Mouse (Mus musculus): ENCODE measurements around the gene Tapt1. TPM values are rescaled to one million over a fixed set of nuclear protein-coding genes. Genes with fewer than 3 reads are reported as not detected.
A peak's percentile ranks its signal among the peaks of the same experiment; 100 is the strongest.

The Tapt1 gene
- polyA plus RNA-seq, 1 experiment from 2014 or later: 28.5 TPM

- no peak overlapping the region for H3K4me2 ChIP-seq (ENCODE audit: low read length)
- H3K4me3 ChIP-seq (ENCODE audit: low read length): no peak overlapping the region
- no peak overlapping the region for H3K9ac ChIP-seq (ENCODE audit: low read depth, low read length)
- 94% methylated on average over 4 of the region's 4 CpGs for WGBS
- no peaks in the 10 kb centered on the region for H3K27me3 ChIP-seq (replicated peaks; ENCODE audit: control insufficient read depth, insufficient read depth, low read length)
- H3K36me3 ChIP-seq (ENCODE audit: control insufficient read depth, insufficient read depth, low read length): peaks cover 9% of the 10 kb centered on the region
- H3K27ac ChIP-seq (ENCODE audit: low read depth, low read length): no peak overlapping the region
- no peak for ATAC-seq
- H3K4me1 ChIP-seq (ENCODE audit: control insufficient read depth, insufficient read depth, low read depth, low read length): no peaks in the 10 kb centered on the region
- no peaks in the 10 kb centered on the region for H3K9me3 ChIP-seq (ENCODE audit: control insufficient read depth, low read length)
Measured at GRCm38 (mm10) chr5:44196167-44196566, 30.3 kb downstream of the Tapt1 start.

GRCm38 (mm10) chr5:44187370-44187769 is 39.1 kb downstream of the Tapt1 start:
- no peak overlapping the region for H3K9ac ChIP-seq (ENCODE audit: low read depth, low read length)
- H3K4me3 ChIP-seq (ENCODE audit: low read length): no peak overlapping the region
- H3K4me1 ChIP-seq (ENCODE audit: control insufficient read depth, insufficient read depth, low read depth, low read length): no peaks in the 10 kb centered on the region
- H3K36me3 ChIP-seq (ENCODE audit: control insufficient read depth, insufficient read depth, low read length): peaks cover 31% of the 10 kb centered on the region
- no peak overlapping the region for H3K4me2 ChIP-seq (ENCODE audit: low read length)
- no peaks in the 10 kb centered on the region for H3K27me3 ChIP-seq (replicated peaks; ENCODE audit: control insufficient read depth, insufficient read depth, low read length)
- no peak for ATAC-seq
- no peaks in the 10 kb centered on the region for H3K9me3 ChIP-seq (ENCODE audit: control insufficient read depth, low read length)
- H3K27ac ChIP-seq (ENCODE audit: low read depth, low read length): no peak overlapping the region

DNA sequence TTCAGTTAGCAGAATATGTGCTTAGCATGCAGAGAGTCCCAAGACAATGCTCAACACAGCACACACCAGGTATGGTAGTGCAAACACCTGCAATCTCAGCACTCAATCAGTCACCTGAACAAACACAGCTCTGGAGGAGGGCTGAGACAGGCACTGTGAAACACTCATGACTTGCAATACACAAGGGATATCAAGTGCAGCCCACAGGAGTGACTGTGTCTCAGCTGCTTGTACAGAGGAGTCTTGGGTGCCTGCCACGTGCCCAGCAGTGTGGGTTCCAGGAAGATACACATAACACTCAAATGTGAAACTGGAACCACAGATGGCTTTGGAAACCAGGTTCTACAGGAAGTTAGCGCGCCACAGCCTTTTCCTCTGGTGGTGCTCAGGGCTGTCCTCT is 44.8 kb downstream of the Tapt1 start:
- Histone ChIP-seq H3K27me3 (replicated peaks; ENCODE audit: control insufficient read depth, insufficient read depth, low read length) (no peaks in the 10 kb centered on the region), H3K4me3 (ENCODE audit: low read length) (no peak overlapping the region), H3K27ac (ENCODE audit: low read depth, low read length) (no peak overlapping the region), H3K4me2 (ENCODE audit: low read length) (no peak overlapping the region), H3K9me3 (ENCODE audit: control insufficient read depth, low read length) (no peaks in the 10 kb centered on the region), H3K36me3 (ENCODE audit: control insufficient read depth, insufficient read depth, low read length) (peaks cover 27% of the 10 kb centered on the region), H3K4me1 (ENCODE audit: control insufficient read depth, insufficient read depth, low read depth, low read length) (no peaks in the 10 kb centered on the region), H3K9ac (ENCODE audit: low read depth, low read length) (no peak overlapping the region)
- WGBS: 89% methylated on average over 3 of the region's 3 CpGs
- ATAC-seq: no peak

DNA sequence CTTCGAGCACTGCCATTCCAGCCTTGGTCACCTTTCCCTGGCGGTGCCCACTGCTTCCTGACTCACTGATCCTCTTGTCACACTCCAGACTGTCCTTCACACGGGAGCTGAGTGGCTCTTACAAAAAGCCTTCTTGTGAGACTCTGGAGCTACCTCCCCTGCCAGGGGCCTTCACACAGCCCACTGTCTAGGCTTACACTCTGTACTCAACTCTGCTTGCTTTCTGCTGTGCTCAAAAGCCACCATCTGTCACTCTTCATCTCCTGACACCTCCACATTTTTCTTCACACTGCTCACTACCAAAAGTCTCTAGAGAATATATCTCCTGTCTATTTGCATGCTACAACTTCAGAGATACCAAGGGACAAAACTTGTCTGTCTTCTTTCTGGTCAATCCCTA is 46.0 kb downstream of the Tapt1 start:
- Histone ChIP-seq H3K36me3 (ENCODE audit: control insufficient read depth, insufficient read depth, low read length) (peaks cover 37% of the 10 kb centered on the region), H3K27ac (ENCODE audit: low read depth, low read length) (no peak overlapping the region), H3K9me3 (ENCODE audit: control insufficient read depth, low read length) (no peaks in the 10 kb centered on the region), H3K27me3 (replicated peaks; ENCODE audit: control insufficient read depth, insufficient read depth, low read length) (no peaks in the 10 kb centered on the region), H3K9ac (ENCODE audit: low read depth, low read length) (no peak overlapping the region), H3K4me3 (ENCODE audit: low read length) (no peak overlapping the region), H3K4me2 (ENCODE audit: low read length) (no peak overlapping the region), H3K4me1 (ENCODE audit: control insufficient read depth, insufficient read depth, low read depth, low read length) (no peaks in the 10 kb centered on the region)
- no peak for ATAC-seq
- 81% methylated on average over 3 of the region's 3 CpGs for WGBS

DNA sequence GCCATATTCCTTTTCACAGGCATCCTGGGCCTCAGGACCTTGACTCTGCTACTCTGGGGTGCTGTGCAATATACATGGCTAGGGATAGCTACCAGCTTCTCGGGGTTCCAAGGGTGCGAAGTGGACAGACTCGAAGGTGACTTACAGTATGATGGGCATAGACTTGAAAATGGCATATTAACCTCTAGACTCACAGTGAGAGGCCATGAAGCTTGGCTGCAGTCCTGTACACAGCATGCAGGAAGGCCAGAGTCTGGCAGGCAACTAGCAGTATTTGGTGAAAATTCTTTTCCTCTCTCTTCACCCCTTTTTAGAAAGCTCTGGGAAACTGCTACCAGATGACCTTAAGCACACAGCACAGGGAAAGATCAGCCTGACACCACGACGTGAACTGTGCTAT is 52.4 kb downstream of the Tapt1 start:
- Histone ChIP-seq H3K4me2 (ENCODE audit: low read length) (no peak overlapping the region), H3K4me1 (ENCODE audit: control insufficient read depth, insufficient read depth, low read depth, low read length) (no peaks in the 10 kb centered on the region), H3K9ac (ENCODE audit: low read depth, low read length) (no peak overlapping the region), H3K36me3 (ENCODE audit: control insufficient read depth, insufficient read depth, low read length) (peaks cover 23% of the 10 kb centered on the region), H3K27ac (ENCODE audit: low read depth, low read length) (no peak overlapping the region), H3K9me3 (ENCODE audit: control insufficient read depth, low read length) (no peaks in the 10 kb centered on the region), H3K4me3 (ENCODE audit: low read length) (no peak overlapping the region), H3K27me3 (replicated peaks; ENCODE audit: control insufficient read depth, insufficient read depth, low read length) (no peaks in the 10 kb centered on the region)
- no peak for ATAC-seq
- 85% methylated on average over 5 of the region's 5 CpGs for WGBS

GRCm38 (mm10) chr5:44166866-44167265 is 59.6 kb downstream of the Tapt1 start:
- Histone ChIP-seq H3K4me1 (ENCODE audit: control insufficient read depth, insufficient read depth, low read depth, low read length) (no peaks in the 10 kb centered on the region), H3K9ac (ENCODE audit: low read depth, low read length) (no peak overlapping the region), H3K27ac (ENCODE audit: low read depth, low read length) (no peak overlapping the region), H3K4me2 (ENCODE audit: low read length) (no peak overlapping the region), H3K9me3 (ENCODE audit: control insufficient read depth, low read length) (no peaks in the 10 kb centered on the region), H3K27me3 (replicated peaks; ENCODE audit: control insufficient read depth, insufficient read depth, low read length) (no peaks in the 10 kb centered on the region), H3K4me3 (ENCODE audit: low read length) (no peak overlapping the region), H3K36me3 (ENCODE audit: control insufficient read depth, insufficient read depth, low read length) (no peaks in the 10 kb centered on the region)
- no peak for ATAC-seq
- WGBS: 71% methylated on average over 6 of the region's 6 CpGs

- Histone ChIP-seq H3K36me3 (ENCODE audit: control insufficient read depth, insufficient read depth, low read length) (no peaks in the 10 kb centered on the region), H3K4me3 (ENCODE audit: low read length) (no peak overlapping the region), H3K9me3 (ENCODE audit: control insufficient read depth, low read length) (no peaks in the 10 kb centered on the region), H3K27me3 (replicated peaks; ENCODE audit: control insufficient read depth, insufficient read depth, low read length) (no peaks in the 10 kb centered on the region), H3K4me1 (ENCODE audit: control insufficient read depth, insufficient read depth, low read depth, low read length) (no peaks in the 10 kb centered on the region), H3K9ac (ENCODE audit: low read depth, low read length) (no peak overlapping the region), H3K27ac (ENCODE audit: low read depth, low read length) (no peak overlapping the region), H3K4me2 (ENCODE audit: low read length) (no peak overlapping the region)
- WGBS: 33% methylated on average over 2 of the region's 2 CpGs
- ATAC-seq: peak; percentile 45; the same call in 1 of the 2 replicates
Measured at GRCm38 (mm10) chr5:44165854-44166253, 60.6 kb downstream of the Tapt1 start.

DNA sequence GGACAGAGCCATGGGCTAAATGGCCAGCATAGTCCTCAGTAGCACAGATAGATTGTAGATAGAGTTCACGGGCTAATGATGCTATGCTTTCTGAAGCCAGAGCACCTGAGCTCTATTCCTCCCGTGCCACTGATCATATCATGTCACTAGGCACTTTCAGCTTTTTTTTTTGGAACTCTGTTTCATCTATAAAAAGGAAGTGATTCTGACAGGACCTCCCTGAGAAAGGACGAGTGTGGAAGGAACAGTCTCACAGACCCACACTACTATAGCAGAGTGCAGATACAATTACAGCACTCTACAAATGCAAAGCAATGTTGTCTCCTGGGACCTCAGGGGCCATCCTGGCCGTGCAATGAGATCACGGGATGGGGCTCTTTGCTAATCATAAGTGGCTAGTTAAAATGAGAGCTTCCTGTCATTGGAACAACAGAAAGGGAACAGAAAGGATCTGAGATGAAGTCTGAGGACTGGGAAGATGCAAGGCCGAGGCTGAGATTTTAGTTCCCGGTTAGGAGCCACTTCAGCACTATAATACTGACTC is 62.1 kb downstream of the Tapt1 start:
- Histone ChIP-seq H3K4me1 (ENCODE audit: control insufficient read depth, insufficient read depth, low read depth, low read length) (no peaks in the 10 kb centered on the region), H3K9ac (ENCODE audit: low read depth, low read length) (no peak overlapping the region), H3K27ac (ENCODE audit: low read depth, low read length) (no peak overlapping the region), H3K4me3 (ENCODE audit: low read length) (no peak overlapping the region), H3K9me3 (ENCODE audit: control insufficient read depth, low read length) (no peaks in the 10 kb centered on the region), H3K36me3 (ENCODE audit: control insufficient read depth, insufficient read depth, low read length) (no peaks in the 10 kb centered on the region), H3K27me3 (replicated peaks; ENCODE audit: control insufficient read depth, insufficient read depth, low read length) (no peaks in the 10 kb centered on the region), H3K4me2 (ENCODE audit: low read length) (no peak overlapping the region)
- ATAC-seq: no peak
- 57% methylated on average over 7 of the region's 7 CpGs for WGBS

DNA sequence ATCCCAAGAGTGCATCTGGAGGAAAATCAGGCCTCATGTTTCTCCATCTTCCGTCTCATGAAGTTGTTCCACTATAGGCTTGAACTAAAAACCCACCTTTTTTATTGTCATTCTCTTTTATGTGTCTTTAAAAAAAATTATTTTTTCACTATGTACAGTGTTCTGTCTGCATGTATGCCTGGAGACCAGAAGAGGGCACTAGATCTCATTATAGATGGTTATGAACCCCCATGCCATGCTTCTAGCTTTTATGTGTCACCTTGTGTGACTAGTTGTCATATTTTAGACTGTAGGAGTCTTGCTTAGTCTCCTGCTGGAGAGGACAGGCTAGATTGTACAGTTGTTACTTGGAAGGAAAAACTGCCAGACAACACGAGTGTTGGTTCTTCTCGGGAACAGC is 63.1 kb downstream of the Tapt1 start:
- H3K27ac ChIP-seq (ENCODE audit: low read depth, low read length): no peak overlapping the region
- ATAC-seq: no peak
- no peak overlapping the region for H3K9ac ChIP-seq (ENCODE audit: low read depth, low read length)
- no peaks in the 10 kb centered on the region for H3K27me3 ChIP-seq (replicated peaks; ENCODE audit: control insufficient read depth, insufficient read depth, low read length)
- H3K36me3 ChIP-seq (ENCODE audit: control insufficient read depth, insufficient read depth, low read length): no peaks in the 10 kb centered on the region
- H3K4me3 ChIP-seq (ENCODE audit: low read length): no peak overlapping the region
- no peak overlapping the region for H3K4me2 ChIP-seq (ENCODE audit: low read length)
- WGBS: 95% methylated on average over 3 of the region's 3 CpGs
- H3K4me1 ChIP-seq (ENCODE audit: control insufficient read depth, insufficient read depth, low read depth, low read length): no peaks in the 10 kb centered on the region
- H3K9me3 ChIP-seq (ENCODE audit: control insufficient read depth, low read length): no peaks in the 10 kb centered on the region

DNA sequence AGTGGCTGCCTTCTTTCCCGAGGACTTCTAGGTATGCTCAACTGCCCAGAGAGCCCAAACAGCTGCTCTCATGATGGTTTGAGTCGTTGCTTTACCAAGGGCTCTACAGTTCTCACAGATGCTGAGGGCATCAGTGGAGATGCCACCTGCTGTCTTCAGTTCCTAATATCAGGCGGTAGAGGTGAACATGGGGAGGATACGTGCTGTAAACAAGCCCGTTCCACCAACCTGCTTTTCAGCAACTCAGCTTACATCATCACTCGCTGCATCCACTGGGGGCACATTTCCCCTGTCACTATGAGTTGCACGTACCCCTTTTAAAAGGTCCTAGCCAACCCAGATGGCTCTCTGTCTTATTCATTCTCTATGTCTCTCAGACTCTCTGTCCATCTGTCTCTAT is 63.6 kb downstream of the Tapt1 start:
- no peaks in the 10 kb centered on the region for H3K9me3 ChIP-seq (ENCODE audit: control insufficient read depth, low read length)
- H3K4me1 ChIP-seq (ENCODE audit: control insufficient read depth, insufficient read depth, low read depth, low read length): no peaks in the 10 kb centered on the region
- no peaks in the 10 kb centered on the region for H3K27me3 ChIP-seq (replicated peaks; ENCODE audit: control insufficient read depth, insufficient read depth, low read length)
- H3K9ac ChIP-seq (ENCODE audit: low read depth, low read length): no peak overlapping the region
- WGBS: 84% methylated on average over 7 of the region's 7 CpGs
- no peak for ATAC-seq
- no peaks in the 10 kb centered on the region for H3K36me3 ChIP-seq (ENCODE audit: control insufficient read depth, insufficient read depth, low read length)
- no peak overlapping the region for H3K27ac ChIP-seq (ENCODE audit: low read depth, low read length)
- H3K4me2 ChIP-seq (ENCODE audit: low read length): no peak overlapping the region
- H3K4me3 ChIP-seq (ENCODE audit: low read length): no peak overlapping the region

Measured in hindbrain, embryonic 16.5 days (tissue).